Mouse (Mus musculus): Measurements from ENCODE around the gene Hspbp1. TPM values are rescaled to one million over a fixed set of nuclear protein-coding genes. Genes with fewer than 3 reads are reported as not detected.

Hspbp1 gene
- polyA plus RNA-seq, 1 experiment from 2014 or later: 117 TPM

- Histone ChIP-seq H3K4me2 (peak overlapping the region; percentile 83), H3K4me1 (peaks cover 14% of the 10 kb centered on the region), H3K9me3 (replicated peaks) (no peaks in the 10 kb centered on the region), H3K27ac (peak overlapping the region; percentile 94), H3K9ac (peak overlapping the region; percentile 100), H3K27me3 (no peaks in the 10 kb centered on the region), H3K4me3 (peak overlapping the region; percentile 93), H3K36me3 (ENCODE audit: poor library complexity, severe bottlenecking) (peaks cover 39% of the 10 kb centered on the region)
- peak; percentile 69 for ATAC-seq
- 7% methylated on average over 15 of the region's 35 CpGs for WGBS
These were observed 6.2 kb upstream of the Hspbp1 start for GRCm38 (mm10) chr7:4690951-4691653.

DNA sequence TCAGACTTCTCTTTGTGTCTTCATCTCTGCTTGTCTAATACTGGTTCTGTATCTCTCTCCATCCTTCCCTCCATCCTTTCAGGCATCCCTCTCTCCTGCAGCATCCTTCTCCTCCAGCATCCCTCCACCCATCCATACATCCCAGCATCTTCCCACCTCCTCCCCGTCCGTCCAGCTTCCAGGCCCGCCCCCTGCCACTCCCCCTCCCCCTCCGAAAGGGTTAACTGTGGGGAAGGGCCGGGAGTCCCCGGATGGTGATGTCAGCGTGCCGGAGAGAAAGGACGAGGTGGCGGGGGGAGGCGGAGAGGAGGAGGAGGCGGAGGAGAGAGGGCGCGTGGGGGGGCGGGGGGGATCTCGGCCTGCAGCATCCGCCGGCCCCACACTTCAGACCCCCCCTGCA is 5.5 kb upstream of the Hspbp1 start, which contains the start of gene Brsk1:
TSS of gene Brsk1 (plus strand) at position 218 of the 400 bp plus-strand sequence.
- Histone ChIP-seq H3K27me3 (no peaks in the 10 kb centered on the region), H3K9me3 (replicated peaks) (no peaks in the 10 kb centered on the region), H3K4me1 (peaks cover 14% of the 10 kb centered on the region), H3K4me2 (peak within 1 kb of the TSS; percentile 83), H3K9ac (peak within 1 kb of the TSS; percentile 100), H3K27ac (peak within 1 kb of the TSS; percentile 94), H3K36me3 (ENCODE audit: poor library complexity, severe bottlenecking) (peaks cover 32% of the 10 kb centered on the region), H3K4me3 (peak within 1 kb of the TSS; percentile 93)
- 1% methylated on average over 8 of the region's 18 CpGs for WGBS
- ATAC-seq: peak; percentile 92

- Histone ChIP-seq H3K4me2 (peak overlapping the region; percentile 92), H3K36me3 (ENCODE audit: poor library complexity, severe bottlenecking) (peaks cover 30% of the 10 kb centered on the region), H3K27ac (peak overlapping the region; percentile 12; the same call in 1 of the 2 replicates), H3K4me1 (peaks cover 8% of the 10 kb centered on the region), H3K4me3 (peak overlapping the region; percentile 79), H3K27me3 (no peaks in the 10 kb centered on the region), H3K9me3 (replicated peaks) (no peaks in the 10 kb centered on the region), H3K9ac (peak overlapping the region; percentile 68)
- no peak for ATAC-seq
- WGBS: under 1% methylated on average over 13 of the region's 13 CpGs
These were observed 665 bp downstream of the Hspbp1 start for GRCm38 (mm10) chr7:4684203-4684602.

DNA sequence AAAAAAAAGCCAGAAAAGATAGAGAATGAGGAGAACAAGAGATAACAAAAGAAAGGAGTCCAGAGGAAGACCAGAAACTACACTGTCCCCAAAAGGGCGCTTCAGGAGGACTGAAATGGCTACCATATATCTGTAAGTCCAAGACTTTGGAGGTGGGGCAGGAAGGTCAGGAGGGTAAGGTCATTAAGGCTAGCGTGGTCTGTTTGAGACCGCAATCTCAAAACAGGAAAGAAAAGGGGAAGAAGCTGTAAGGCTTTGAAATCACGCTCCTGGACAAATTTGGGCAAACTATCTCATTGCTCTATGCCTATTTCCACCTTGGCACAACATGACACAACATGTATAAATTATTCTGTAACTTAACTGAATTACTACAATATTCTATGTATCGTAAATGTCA is 1.6 kb downstream of the Hspbp1 start:
- H3K4me1 ChIP-seq: peaks cover 8% of the 10 kb centered on the region
- no peak overlapping the region for H3K4me3 ChIP-seq
- H3K36me3 ChIP-seq (ENCODE audit: poor library complexity, severe bottlenecking): peaks cover 36% of the 10 kb centered on the region
- H3K27ac ChIP-seq: no peak overlapping the region
- WGBS: 91% methylated on average over 5 of the region's 5 CpGs
- ATAC-seq: no peak
- no peaks in the 10 kb centered on the region for H3K9me3 ChIP-seq (replicated peaks)
- H3K27me3 ChIP-seq: no peaks in the 10 kb centered on the region
- H3K9ac ChIP-seq: no peak overlapping the region
- H3K4me2 ChIP-seq: no peak overlapping the region

GRCm38 (mm10) chr7:4675200-4675599 is 9.7 kb downstream of the Hspbp1 start:
- peaks cover 82% of the 10 kb centered on the region for H3K36me3 ChIP-seq (ENCODE audit: poor library complexity, severe bottlenecking)

GRCm38 (mm10) chr7:4674114-4674731 is 10.6 kb downstream of the Hspbp1 start:
- Histone ChIP-seq H3K4me1 (no peaks in the 10 kb centered on the region), H3K4me3 (no peak overlapping the region), H3K36me3 (ENCODE audit: poor library complexity, severe bottlenecking) (peaks cover 81% of the 10 kb centered on the region), H3K27ac (no peak overlapping the region), H3K27me3 (no peaks in the 10 kb centered on the region), H3K4me2 (no peak overlapping the region), H3K9ac (no peak overlapping the region), H3K9me3 (replicated peaks) (no peaks in the 10 kb centered on the region)
- ATAC-seq: no peak
- 96% methylated on average over 12 of the region's 12 CpGs for WGBS

More at GRCm38 (mm10) chr7:4675200-4675599, 9.7 kb downstream of the Hspbp1 start:
- WGBS: 92% methylated on average over 7 of the region's 7 CpGs
- ATAC-seq: no peak
- H3K27me3 ChIP-seq: no peaks in the 10 kb centered on the region
- H3K27ac ChIP-seq: no peak overlapping the region
- no peaks in the 10 kb centered on the region for H3K9me3 ChIP-seq (replicated peaks)
- H3K4me1 ChIP-seq: no peaks in the 10 kb centered on the region
- H3K4me2 ChIP-seq: no peak overlapping the region
- H3K9ac ChIP-seq: no peak overlapping the region
- H3K4me3 ChIP-seq: no peak overlapping the region

GRCm38 (mm10) chr7:4671956-4672355 is 12.9 kb downstream of the Hspbp1 start:
- 81% methylated on average over 4 of the region's 4 CpGs for WGBS
- H3K27ac ChIP-seq: no peak overlapping the region
- no peak for ATAC-seq

GRCm38 (mm10) chr7:4670655-4671255 is 14.1 kb downstream of the Hspbp1 start:
- Histone ChIP-seq H3K9ac (no peak overlapping the region), H3K9me3 (replicated peaks) (no peaks in the 10 kb centered on the region), H3K36me3 (ENCODE audit: poor library complexity, severe bottlenecking) (peaks cover 85% of the 10 kb centered on the region), H3K4me3 (no peak overlapping the region), H3K4me1 (no peaks in the 10 kb centered on the region), H3K27me3 (no peaks in the 10 kb centered on the region), H3K4me2 (no peak overlapping the region), H3K27ac (no peak overlapping the region)
- no peak for ATAC-seq
- WGBS: 95% methylated on average over 8 of the region's 8 CpGs

More at GRCm38 (mm10) chr7:4671956-4672355, 12.9 kb downstream of the Hspbp1 start:
- H3K4me2 ChIP-seq: no peak overlapping the region
- no peaks in the 10 kb centered on the region for H3K27me3 ChIP-seq
- H3K4me1 ChIP-seq: no peaks in the 10 kb centered on the region
- no peaks in the 10 kb centered on the region for H3K9me3 ChIP-seq (replicated peaks)
- no peak overlapping the region for H3K4me3 ChIP-seq
- H3K36me3 ChIP-seq (ENCODE audit: poor library complexity, severe bottlenecking): peaks cover 85% of the 10 kb centered on the region
- no peak overlapping the region for H3K9ac ChIP-seq

- Histone ChIP-seq H3K4me1 (no peaks in the 10 kb centered on the region), H3K4me3 (no peak overlapping the region), H3K27ac (no peak overlapping the region), H3K36me3 (ENCODE audit: poor library complexity, severe bottlenecking) (peaks cover 82% of the 10 kb centered on the region), H3K27me3 (no peaks in the 10 kb centered on the region), H3K4me2 (no peak overlapping the region), H3K9me3 (replicated peaks) (no peaks in the 10 kb centered on the region), H3K9ac (no peak overlapping the region)
- ATAC-seq: no peak
- 95% methylated on average over 9 of the region's 9 CpGs for WGBS
These were observed 15.7 kb downstream of the Hspbp1 start for GRCm38 (mm10) chr7:4669156-4669555.

DNA sequence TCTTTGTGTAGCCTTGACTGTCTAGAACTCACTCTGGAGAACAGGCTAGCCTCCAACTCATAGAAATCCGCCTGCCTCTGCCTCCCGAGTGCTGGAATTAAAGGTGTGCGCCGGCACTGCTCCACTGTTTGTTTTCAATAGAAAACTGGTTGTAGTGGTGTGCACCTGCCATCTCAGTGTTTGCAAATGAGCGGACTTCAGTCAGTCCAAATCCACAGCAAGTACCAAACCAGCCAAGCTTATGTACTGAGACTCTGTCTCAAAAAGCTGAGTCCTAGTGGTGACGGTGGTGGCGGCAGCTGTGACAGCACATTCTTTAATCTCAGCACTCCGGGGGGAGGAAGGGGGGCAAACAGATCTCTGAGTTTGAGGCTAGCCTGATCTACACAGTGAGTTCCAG is 16.4 kb downstream of the Hspbp1 start:
- WGBS: 94% methylated on average over 8 of the region's 8 CpGs
- no peaks in the 10 kb centered on the region for H3K9me3 ChIP-seq (replicated peaks)

GRCm38 (mm10) chr7:4666871-4667270 is 18.0 kb downstream of the Hspbp1 start:
- Histone ChIP-seq H3K36me3 (ENCODE audit: poor library complexity, severe bottlenecking) (peaks cover 80% of the 10 kb centered on the region), H3K9ac (no peak overlapping the region), H3K4me2 (no peak overlapping the region), H3K27me3 (no peaks in the 10 kb centered on the region), H3K4me1 (no peaks in the 10 kb centered on the region), H3K9me3 (replicated peaks) (no peaks in the 10 kb centered on the region), H3K27ac (no peak overlapping the region), H3K4me3 (no peak overlapping the region)
- ATAC-seq: no peak
- 96% methylated on average over 5 of the region's 5 CpGs for WGBS

More for the DNA sequence above, 16.4 kb downstream of the Hspbp1 start:
- Histone ChIP-seq H3K4me1 (no peaks in the 10 kb centered on the region), H3K36me3 (ENCODE audit: poor library complexity, severe bottlenecking) (peaks cover 81% of the 10 kb centered on the region), H3K4me3 (no peak overlapping the region), H3K27me3 (no peaks in the 10 kb centered on the region), H3K9ac (no peak overlapping the region), H3K4me2 (no peak overlapping the region), H3K27ac (no peak overlapping the region)
- ATAC-seq: no peak

DNA sequence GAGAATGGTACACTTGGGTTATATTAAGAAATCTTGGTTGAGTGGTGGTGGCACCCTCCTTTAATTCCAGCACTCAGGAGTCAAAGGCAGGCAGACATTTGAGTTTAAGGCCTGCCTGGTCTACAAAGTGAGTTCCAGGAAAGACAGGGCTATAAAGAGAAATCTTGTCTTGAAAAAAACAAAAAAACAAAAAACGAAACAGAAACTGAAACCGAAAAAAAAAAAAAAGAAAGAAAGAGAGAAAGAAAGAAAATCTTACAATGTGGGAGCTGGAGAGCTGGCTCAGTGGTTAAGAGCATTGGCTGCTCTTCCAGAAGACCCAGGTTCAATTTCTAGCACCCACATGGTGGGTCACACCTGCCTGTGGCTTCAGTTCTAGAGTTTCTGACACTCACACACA is 21.1 kb downstream of the Hspbp1 start:
- Histone ChIP-seq H3K27ac (no peak overlapping the region), H3K27me3 (no peaks in the 10 kb centered on the region), H3K9me3 (replicated peaks) (no peaks in the 10 kb centered on the region), H3K9ac (no peak overlapping the region), H3K4me2 (no peak overlapping the region), H3K4me1 (peaks cover 15% of the 10 kb centered on the region), H3K4me3 (no peak overlapping the region), H3K36me3 (ENCODE audit: poor library complexity, severe bottlenecking) (peaks cover 54% of the 10 kb centered on the region)
- no peak for ATAC-seq
- WGBS: 91% methylated on average over 2 of the region's 2 CpGs

All from forebrain, embryonic 13.5 days (tissue).